Mouse (Mus musculus) intestine, embryonic 16.5 days (tissue): ENCODE results near the gene Disc1. TPM values are rescaled to one million over a fixed set of nuclear protein-coding genes. Genes with fewer than 3 reads are reported as not detected.

Source experiments
- ATAC-seq: fragments of 200-750 bp; cut with Nextera tagmentation; 2 replicates; pipeline ENCODE4 v1.8.0; 2017; ENCODE audit warnings: moderate TSS enrichment, moderate library complexity
- H3K27ac ChIP-seq: fragments of 300-500 bp; sonication (generic); 2 replicates; pipeline ENCODE4 v1.5.1; 2014; ENCODE audit warnings: mild to moderate bottlenecking, low read length
- H3K27me3 ChIP-seq: fragments of 300-500 bp; sonication (generic); replicated peaks from 2 replicates; pipeline ENCODE4 v1.6.1; 2014; ENCODE audit warnings: low read length, control low read depth, mixed read lengths; ENCODE audit not compliant: control insufficient read depth, insufficient read depth
- H3K36me3 ChIP-seq: fragments of 300-500 bp; sonication (generic); 2 replicates; pipeline ENCODE4 v1.6.1; 2014; ENCODE audit warnings: low read length, control low read depth; ENCODE audit not compliant: control insufficient read depth, insufficient read depth
- H3K4me1 ChIP-seq: fragments of 300-500 bp; sonication (generic); 2 replicates; pipeline ENCODE4 v1.6.1; 2014; ENCODE audit warnings: low read length, control low read depth, mixed read lengths; ENCODE audit not compliant: control insufficient read depth, insufficient read depth
- H3K4me2 ChIP-seq: fragments of 300-500 bp; sonication (generic); 2 replicates; pipeline ENCODE4 v1.6.1; 2014; ENCODE audit warnings: low read depth, low read length, control low read depth
- H3K4me3 ChIP-seq: fragments of 300-500 bp; sonication (generic); 2 replicates; pipeline ENCODE4 v1.5.1; 2014; ENCODE audit warnings: mild to moderate bottlenecking, low read length
- H3K9ac ChIP-seq: fragments of 300-500 bp; sonication (generic); 2 replicates; pipeline ENCODE4 v1.6.1; 2014; ENCODE audit warnings: low read depth, low read length
- H3K9me3 ChIP-seq: fragments of 300-500 bp; sonication (generic); 2 replicates; pipeline ENCODE4 v1.6.1; 2016; ENCODE audit warnings: low read length, control low read depth; ENCODE audit not compliant: control insufficient read depth
- WGBS: fragments of 180-500 bp; shearing (Covaris S2); extraction: QIAGEN DNeasy Blood & Tissue Kit; methylation state at CpG from one replicate; pipeline ENCODE4 v1.1.7; 2014; 5-methylcytosine and 5-hydroxymethylcytosine counted together
- polyA plus RNA-seq: library from polyadenylated mRNA; unstranded; fragments of >200 nt; fragmentation: Nextera tagmentation; extraction: Ambion mirVana; gene quantifications from 2 replicates; pipeline ENCODE4 v1.2.1, GENCODE M21; 2015

The Disc1 gene
- polyA plus RNA-seq, 1 experiment from 2014 or later = 1.7 TPM

- H3K27me3 ChIP-seq = 0 out of 2 replicates have a peak, but pooled peaks cover 2% of the 10 kb centered on the region
- H3K9ac ChIP-seq = no peak overlapping the region
- H3K4me1 ChIP-seq = no peaks in the 10 kb centered on the region
- H3K27ac ChIP-seq = no peak overlapping the region
- H3K9me3 ChIP-seq = no peaks in the 10 kb centered on the region
- no peak overlapping the region for H3K4me2 ChIP-seq
- no peaks in the 10 kb centered on the region for H3K36me3 ChIP-seq
- ATAC-seq = no peak
- H3K4me3 ChIP-seq = no peak overlapping the region
- 51% methylated on average over 11 of the region's 11 CpGs for WGBS
Measured at GRCm38 (mm10) chr8:125133685-125134114, 79.7 kb downstream of the Disc1 start.

GRCm38 (mm10) chr8:125134876-125135275 lies 80.9 kb downstream of the Disc1 start:
- 0 out of 2 replicates have a peak, but pooled peaks cover 2% of the 10 kb centered on the region for H3K27me3 ChIP-seq
- no peaks in the 10 kb centered on the region for H3K36me3 ChIP-seq
- ATAC-seq = no peak
- H3K9ac ChIP-seq = no peak overlapping the region
- no peak overlapping the region for H3K4me2 ChIP-seq
- H3K4me1 ChIP-seq = no peaks in the 10 kb centered on the region
- no peak overlapping the region for H3K27ac ChIP-seq
- WGBS = 67% methylated on average over 10 of the region's 10 CpGs
- H3K9me3 ChIP-seq = no peaks in the 10 kb centered on the region
- H3K4me3 ChIP-seq = no peak overlapping the region

GRCm38 (mm10) chr8:125139689-125140150 lies 85.7 kb downstream of the Disc1 start:
- no peaks in the 10 kb centered on the region for H3K27me3 ChIP-seq
- no peaks in the 10 kb centered on the region for H3K4me1 ChIP-seq
- H3K9me3 ChIP-seq = no peaks in the 10 kb centered on the region
- no peak overlapping the region for H3K4me3 ChIP-seq
- WGBS = 70% methylated on average over 13 of the region's 13 CpGs
- no peaks in the 10 kb centered on the region for H3K36me3 ChIP-seq
- no peak overlapping the region for H3K4me2 ChIP-seq
- ATAC-seq = no peak
- no peak overlapping the region for H3K27ac ChIP-seq
- H3K9ac ChIP-seq = no peak overlapping the region

- no peaks in the 10 kb centered on the region for H3K4me1 ChIP-seq
- ATAC-seq = no peak
- no peak overlapping the region for H3K27ac ChIP-seq
- H3K4me3 ChIP-seq = no peak overlapping the region
- no peaks in the 10 kb centered on the region for H3K9me3 ChIP-seq
- H3K9ac ChIP-seq = no peak overlapping the region
- no peak overlapping the region for H3K4me2 ChIP-seq
- 74% methylated on average over 7 of the region's 7 CpGs for WGBS
- H3K36me3 ChIP-seq = no peaks in the 10 kb centered on the region
- no peaks in the 10 kb centered on the region for H3K27me3 ChIP-seq
Measured at GRCm38 (mm10) chr8:125140965-125141364, 87.0 kb downstream of the Disc1 start.

- H3K4me2 ChIP-seq = no peak overlapping the region
- WGBS = 54% methylated on average over 20 of the region's 20 CpGs
- no peaks in the 10 kb centered on the region for H3K4me1 ChIP-seq
- no peaks in the 10 kb centered on the region for H3K36me3 ChIP-seq
- H3K9ac ChIP-seq = no peak overlapping the region
- H3K27me3 ChIP-seq = no peaks in the 10 kb centered on the region
- ATAC-seq = no peak; the same call in 1 of the 2 replicates
- H3K9me3 ChIP-seq = no peaks in the 10 kb centered on the region
- no peak overlapping the region for H3K27ac ChIP-seq
- no peak overlapping the region for H3K4me3 ChIP-seq
Measured at GRCm38 (mm10) chr8:125156863-125157640, 103.1 kb downstream of the Disc1 start.

GRCm38 (mm10) chr8:125157641-125158005 lies 103.6 kb downstream of the Disc1 start:
- Histone ChIP-seq H3K27me3 (no peaks in the 10 kb centered on the region), H3K27ac (no peak overlapping the region)
- ATAC-seq = no peak

GRCm38 (mm10) chr8:125159387-125159786 lies 105.4 kb downstream of the Disc1 start:
- no peaks in the 10 kb centered on the region for H3K27me3 ChIP-seq
- no peak overlapping the region for H3K4me2 ChIP-seq
- 71% methylated on average over 12 of the region's 12 CpGs for whole genome bisulfite sequencing

More at GRCm38 (mm10) chr8:125157641-125158005, 103.6 kb downstream of the Disc1 start:
- Histone ChIP-seq H3K4me2 (no peak overlapping the region), H3K36me3 (no peaks in the 10 kb centered on the region), H3K9me3 (no peaks in the 10 kb centered on the region), H3K9ac (no peak overlapping the region), H3K4me3 (no peak overlapping the region), H3K4me1 (peaks cover 1% of the 10 kb centered on the region; the same call in 1 of the 2 replicates)
- 57% methylated on average over 5 of the region's 5 CpGs for WGBS

GRCm38 (mm10) chr8:125163491-125163890 lies 109.5 kb downstream of the Disc1 start:
- H3K27ac ChIP-seq = no peak overlapping the region
- no peaks in the 10 kb centered on the region for H3K36me3 ChIP-seq
- whole genome bisulfite sequencing = 59% methylated on average over 10 of the region's 10 CpGs
- H3K9ac ChIP-seq = no peak overlapping the region
- no peaks in the 10 kb centered on the region for H3K9me3 ChIP-seq
- no peak overlapping the region for H3K4me2 ChIP-seq
- peaks cover 7% of the 10 kb centered on the region; the same call in 1 of the 2 replicates for H3K4me1 ChIP-seq
- no peaks in the 10 kb centered on the region for H3K27me3 ChIP-seq
- ATAC-seq = peak; percentile 66
- no peak overlapping the region for H3K4me3 ChIP-seq

More at GRCm38 (mm10) chr8:125159387-125159786, 105.4 kb downstream of the Disc1 start:
- H3K36me3 ChIP-seq = no peaks in the 10 kb centered on the region
- H3K4me3 ChIP-seq = no peak overlapping the region
- peaks cover 5% of the 10 kb centered on the region; the same call in 1 of the 2 replicates for H3K4me1 ChIP-seq
- no peak overlapping the region for H3K27ac ChIP-seq
- no peak for ATAC-seq
- no peaks in the 10 kb centered on the region for H3K9me3 ChIP-seq
- no peak overlapping the region for H3K9ac ChIP-seq

GRCm38 (mm10) chr8:125163906-125164305 lies 109.9 kb downstream of the Disc1 start:
- 86% methylated on average over 6 of the region's 6 CpGs for WGBS
- no peak for ATAC-seq
- no peak overlapping the region for H3K9ac ChIP-seq
- H3K27ac ChIP-seq = no peak overlapping the region
- H3K9me3 ChIP-seq = no peaks in the 10 kb centered on the region
- H3K36me3 ChIP-seq = no peaks in the 10 kb centered on the region
- no peak overlapping the region for H3K4me2 ChIP-seq
- H3K4me1 ChIP-seq = peaks cover 7% of the 10 kb centered on the region; the same call in 1 of the 2 replicates
- H3K27me3 ChIP-seq = no peaks in the 10 kb centered on the region
- H3K4me3 ChIP-seq = no peak overlapping the region
